Mouse (Mus musculus) CH12.LX (cell line): Measurements from ENCODE around the gene Lpcat1. TPM values are rescaled to one million over a fixed set of nuclear protein-coding genes. Genes with fewer than 3 reads are reported as not detected.

Experiments used
- DNase-seq: peaks from one replicate; pipeline ENCODE4 v3.0.0-alpha.2; 2013; ENCODE audit errors: extremely low read depth
- H3K27ac ChIP-seq: 2 replicates; pipeline ENCODE4 v1.5.1; 2012; ENCODE audit warnings: low read depth, mild to moderate bottlenecking, control low read depth, moderate library complexity; ENCODE audit not compliant: insufficient read depth
- H3K27me3 ChIP-seq: replicated peaks from 2 replicates; pipeline ENCODE3; 2012; ENCODE audit warnings: inconsistent platforms
- H3K36me3 ChIP-seq, 2 experiments: replicated peaks in 1 of 2; 2 replicates each; pipeline versions ENCODE3 to v1.6.1; 2012; ENCODE audit warnings: inconsistent platforms in 1 of 2, low read length in 1 of 2, mild to moderate bottlenecking in 1 of 2, mixed read lengths in 1 of 2, moderate library complexity in 1 of 2; ENCODE audit not compliant: control insufficient read depth in 1 of 2, insufficient read depth in 1 of 2
- H3K4me1 ChIP-seq, 2 experiments: 2 replicates each; pipeline ENCODE4 v1.6.1; 2012; ENCODE audit warnings: inconsistent platforms in 1 of 2, moderate library complexity in 1 of 2; ENCODE audit not compliant: insufficient read depth in 2 of 2, control insufficient read depth in 1 of 2
- H3K4me2 ChIP-seq: 2 replicates; pipeline ENCODE4 v1.6.1; 2012; ENCODE audit warnings: low read depth, mild to moderate bottlenecking, control low read depth; ENCODE audit not compliant: poor library complexity, insufficient read depth, severe bottlenecking
- H3K4me3 ChIP-seq, 3 experiments: fragments of 150-350 bp in 1 of 3; sonication (generic) in 1 of 3; replicated peaks in 1 of 3; 2 replicates each; pipeline versions ENCODE3 to v1.5.1; 2011 to 2012; ENCODE audit warnings: low read depth in 2 of 3, low read length in 2 of 3, mild to moderate bottlenecking in 2 of 3, moderate library complexity in 2 of 3, control low read depth in 1 of 3, improper control_type of control experiment in 1 of 3, inconsistent platforms in 1 of 3, mixed read lengths in 1 of 3; ENCODE audit not compliant: poor library complexity in 1 of 3
- H3K79me2 ChIP-seq: replicated peaks from 2 replicates; pipeline ENCODE4 v1.6.1; 2012; ENCODE audit warnings: mild to moderate bottlenecking, moderate library complexity; ENCODE audit not compliant: control insufficient read depth, poor library complexity, insufficient read depth, severe bottlenecking; ENCODE audit errors: extremely low read depth
- H3K9ac ChIP-seq: 2 replicates; pipeline ENCODE4 v1.6.1; 2012; ENCODE audit warnings: low read depth, mild to moderate bottlenecking, control low read depth, moderate library complexity; ENCODE audit not compliant: insufficient read depth
- H3K9me3 ChIP-seq: replicated peaks from 2 replicates; pipeline ENCODE3; 2012; ENCODE audit warnings: low read length, inconsistent platforms, mixed read lengths
- BHLHE40 ChIP-seq: IDR thresholded peaks from 2 replicates; pipeline ENCODE4 v1.6.1; 2011; ENCODE audit warnings: mild to moderate bottlenecking, low read depth, low read length, improper control_type of control experiment
- CTCF ChIP-seq, 2 experiments: IDR thresholded peaks in 1 of 2; conservative IDR thresholded peaks in 1 of 2; 2 replicates each; pipeline ENCODE4 v1.5.1; 2011 to 2012; ENCODE audit warnings: low read depth in 2 of 2, low read length in 2 of 2, improper control_type of control experiment in 1 of 2, inconsistent platforms in 1 of 2, mild to moderate bottlenecking in 1 of 2, moderate library complexity in 1 of 2
- ELF1 ChIP-seq: IDR thresholded peaks from 2 replicates; pipeline ENCODE4 v1.6.1; 2014; ENCODE audit warnings: low read depth, mild to moderate bottlenecking, inconsistent platforms, low read length, improper control_type of control experiment
- EP300 ChIP-seq: IDR thresholded peaks from 2 replicates; pipeline ENCODE4 v1.6.1; 2011; ENCODE audit warnings: low read length, improper control_type of control experiment
- GABPA ChIP-seq: IDR thresholded peaks from 2 replicates; pipeline ENCODE4 v1.6.1; 2012; ENCODE audit warnings: low read depth, low read length, improper control_type of control experiment, inconsistent platforms; ENCODE audit not compliant: insufficient replicate concordance
- HCFC1 ChIP-seq: IDR thresholded peaks from 2 replicates; pipeline ENCODE4 v1.6.1; 2012; ENCODE audit warnings: low read depth, mild to moderate bottlenecking, inconsistent platforms, low read length, improper control_type of control experiment
- JUN ChIP-seq: IDR thresholded peaks from 2 replicates; pipeline ENCODE4 v1.6.1; 2011; ENCODE audit warnings: low read depth, mild to moderate bottlenecking, low read length, improper control_type of control experiment, moderate library complexity; ENCODE audit not compliant: insufficient read depth
- JUND ChIP-seq: conservative IDR thresholded peaks from 2 replicates; pipeline ENCODE4 v1.6.1; 2011; ENCODE audit warnings: low read depth, low read length, improper control_type of control experiment
- MAFK ChIP-seq: IDR thresholded peaks from 2 replicates; pipeline ENCODE4 v1.6.1; 2011; ENCODE audit warnings: low read length, improper control_type of control experiment; ENCODE audit not compliant: insufficient replicate concordance
- MAX ChIP-seq: IDR thresholded peaks from 2 replicates; pipeline ENCODE4 v1.6.1; 2011; ENCODE audit warnings: low read length, improper control_type of control experiment
- MXI1 ChIP-seq: IDR thresholded peaks from 2 replicates; pipeline ENCODE4 v1.6.1; 2011; ENCODE audit warnings: mild to moderate bottlenecking, low read depth, low read length, improper control_type of control experiment
- NELFE ChIP-seq: IDR thresholded peaks from 2 replicates; pipeline ENCODE4 v1.6.1; 2011; ENCODE audit warnings: low read depth, low read length, improper control_type of control experiment
- NRF1 ChIP-seq: IDR thresholded peaks from 2 replicates; pipeline ENCODE4 v1.6.1; 2014; ENCODE audit warnings: low read depth, mild to moderate bottlenecking, inconsistent platforms, low read length, improper control_type of control experiment, moderate library complexity
- PAX5 ChIP-seq: IDR thresholded peaks from 2 replicates; pipeline ENCODE4 v1.6.1; 2012; ENCODE audit warnings: low read length, inconsistent platforms, mixed read lengths
- POLR2A ChIP-seq: IDR thresholded peaks from 2 replicates; pipeline ENCODE4 v1.6.1; 2011; ENCODE audit warnings: low read depth, mild to moderate bottlenecking, improper control_type of control experiment, low read length
- POLR2AphosphoS2 ChIP-seq: IDR thresholded peaks from 2 replicates; pipeline ENCODE4 v1.6.1; 2011; ENCODE audit warnings: low read depth, low read length, improper control_type of control experiment
- RAD21 ChIP-seq: IDR thresholded peaks from 2 replicates; pipeline ENCODE4 v1.6.1; 2011; ENCODE audit warnings: low read depth, mild to moderate bottlenecking, low read length, improper control_type of control experiment, moderate library complexity
- RCOR1 ChIP-seq: conservative IDR thresholded peaks from 2 replicates; pipeline ENCODE4 v1.6.1; 2012; ENCODE audit warnings: low read depth, mild to moderate bottlenecking, inconsistent platforms, low read length, improper control_type of control experiment
- SIN3A ChIP-seq: IDR thresholded peaks from 2 replicates; pipeline ENCODE4 v1.6.1; 2012; ENCODE audit warnings: low read length, improper control_type of control experiment, inconsistent platforms
- SMC3 ChIP-seq: IDR thresholded peaks from 2 replicates; pipeline ENCODE4 v1.6.1; 2011; ENCODE audit warnings: low read depth, low read length, improper control_type of control experiment
- TCF12 ChIP-seq: IDR thresholded peaks from 2 replicates; pipeline ENCODE4 v1.6.1; 2014; ENCODE audit warnings: low read depth, mild to moderate bottlenecking, inconsistent platforms, low read length, improper control_type of control experiment
- UBTF ChIP-seq: IDR thresholded peaks from 2 replicates; pipeline ENCODE4 v1.6.1; 2012; ENCODE audit warnings: low read depth, mild to moderate bottlenecking, inconsistent platforms, low read length, improper control_type of control experiment, moderate library complexity
- USF1 ChIP-seq: IDR thresholded peaks from 2 replicates; pipeline ENCODE4 v1.6.1; 2014; ENCODE audit warnings: low read depth, mild to moderate bottlenecking, inconsistent platforms, low read length, improper control_type of control experiment
- USF2 ChIP-seq: conservative IDR thresholded peaks from 2 replicates; pipeline ENCODE4 v1.6.1; 2011; ENCODE audit warnings: low read depth, low read length, improper control_type of control experiment
- ZC3H11A ChIP-seq: IDR thresholded peaks from 2 replicates; pipeline ENCODE4 v1.6.1; 2012; ENCODE audit warnings: low read depth, mild to moderate bottlenecking, inconsistent platforms, low read length, improper control_type of control experiment
- ZKSCAN1 ChIP-seq: IDR thresholded peaks from 2 replicates; pipeline ENCODE4 v1.6.1; 2012; ENCODE audit warnings: low read depth, inconsistent platforms, low read length, improper control_type of control experiment, borderline replicate concordance
- dilution Hi-C: fragments of 300-500 bp; cut with MboI; formaldehyde crosslinking; loops from 2 replicates; pipeline ENCODE4 v1.14.3; 2020; ENCODE audit warnings: low sequenced_read_pairs; ENCODE audit not compliant: extremely low pct_unique_long_range_greater_than_20kb, extremely low pct_ligation_motif_present
- in situ Hi-C: fragments of 300-500 bp; cut with MboI; formaldehyde crosslinking; loops from 3 replicates; pipeline ENCODE4 v1.14.3; 2019; ENCODE audit warnings: low sequenced_read_pairs, low pct_ligation_motif_present, low pct_unique_long_range_greater_than_20kb, mixed read lengths
- polyA plus RNA-seq: library from polyadenylated mRNA; unstranded; fragments of >175 nt; gene quantifications from 2 replicates; pipeline ENCODE4 v1.2.1, GENCODE M21; 2012; ENCODE audit warnings: low read depth; ENCODE audit not compliant: insufficient read length
- total RNA-seq, 2 experiments: library from RNA; depleted of rRNA; stranded (reverse); fragments of 300-350 nt in 1 of 2; fragments of >200 nt in 1 of 2; gene quantifications; 2 replicates each; pipeline ENCODE4 v1.2.3; 2012 to 2014

Lpcat1 gene
- total and polyA plus RNA-seq, 3 experiments = 22.6 to 36.9 (median 36.2) TPM

- Histone ChIP-seq H3K27ac (no peak overlapping the region), H3K9ac (no peak overlapping the region), H3K36me3 (peaks cover 4 to 73% of the 10 kb centered on the region in 2 experiments), H3K9me3 (no peaks in the 10 kb centered on the region), H3K4me3 (no peak overlapping the region), H3K4me1 (peaks cover 14 to 82% of the 10 kb centered on the region in 2 experiments), H3K79me2 (peaks cover 6% of the 10 kb centered on the region), H3K4me2 (no peak overlapping the region), H3K27me3 (no peaks in the 10 kb centered on the region)
- no peak for TF ChIP-seq BHLHE40
- no peak for TF ChIP-seq JUN
- TF ChIP-seq MAX = no peak
- no peak for TF ChIP-seq SIN3A
- no peak for TF ChIP-seq MAFK
- TF ChIP-seq SMC3 = no peak
- TF ChIP-seq ZC3H11A = no peak
- TF ChIP-seq ELF1 = no peak
- TF ChIP-seq HCFC1 = no peak
- no peak for TF ChIP-seq RAD21
- TF ChIP-seq TCF12 = no peak
- no peak for TF ChIP-seq USF1
- TF ChIP-seq RCOR1 = no peak
- no peak for TF ChIP-seq POLR2A
- TF ChIP-seq PAX5 = no peak
- no peak for TF ChIP-seq UBTF
- no peak for TF ChIP-seq NELFE
- no peak for TF ChIP-seq JUND
- DNase-seq = no peak
- dilution Hi-C loops = no loop called here
- in situ Hi-C loops = no loop called here
Observed at GRCm38 (mm10) chr13:73474163-73474562, 7.2 kb downstream of the Lpcat1 start.

DNA sequence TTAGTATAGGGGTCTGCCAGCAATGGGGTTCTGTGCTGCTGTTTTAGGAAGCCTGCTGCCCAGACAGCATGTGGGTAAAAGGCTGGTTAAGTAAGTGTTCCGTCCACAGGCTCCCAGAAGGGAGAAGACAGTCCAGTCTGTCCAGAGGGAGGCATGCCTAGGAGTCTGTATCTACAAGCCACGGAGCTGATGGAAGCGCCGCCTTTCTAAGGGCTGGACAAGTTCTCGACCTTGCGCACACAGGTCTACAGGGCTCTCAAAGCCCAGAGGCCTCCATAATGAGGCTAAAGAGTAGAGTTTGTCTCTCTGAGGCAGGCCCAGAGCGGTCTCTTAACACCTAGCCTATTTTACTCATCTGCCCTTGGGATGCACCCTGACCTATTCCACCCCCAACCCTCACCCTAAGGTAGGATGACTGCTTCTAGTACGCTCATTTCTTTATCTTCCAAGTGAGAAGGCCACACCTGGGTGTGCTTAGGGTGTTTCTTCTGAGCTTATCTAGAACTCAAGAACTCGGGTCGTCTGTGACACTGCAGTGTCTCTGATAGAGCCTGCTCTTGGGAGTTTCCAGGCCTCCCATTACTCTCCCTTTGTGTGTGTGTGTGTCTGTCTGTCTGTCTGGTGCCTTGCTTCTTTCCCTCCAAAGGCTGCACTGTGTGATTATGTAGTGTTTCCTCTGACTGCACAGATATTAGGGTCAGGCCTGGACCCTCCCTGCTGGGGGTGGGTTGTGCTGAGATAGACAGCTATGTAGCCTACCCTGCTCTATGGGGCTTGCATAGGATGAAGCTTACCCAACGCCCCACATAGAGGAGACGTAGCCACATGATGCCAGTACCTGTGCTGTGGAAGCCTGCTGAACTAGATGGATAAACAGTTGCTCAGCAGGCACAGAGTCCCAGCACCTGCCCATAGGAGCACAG is 8.3 kb downstream of the Lpcat1 start:
- H3K79me2 ChIP-seq = peaks cover 6% of the 10 kb centered on the region
- no peaks in the 10 kb centered on the region for H3K27me3 ChIP-seq
- peaks cover 0 to 71% of the 10 kb centered on the region in 2 experiments for H3K36me3 ChIP-seq
- no peak overlapping the region for H3K4me2 ChIP-seq
- no peak overlapping the region for H3K4me3 ChIP-seq
- TF ChIP-seq POLR2AphosphoS2 (no peak), MXI1 (no peak), EP300 (no peak), MAFK (no peak), POLR2A (no peak), SMC3 (no peak), ELF1 (no peak), USF2 (no peak), CTCF (conservative IDR thresholded peaks at IDR 0.05 in 1 of 2, IDR thresholded peaks at IDR 0.05 in 1 of 2; ENCODE audit: low read depth in 2 of 2, low read length in 2 of 2) (no peak), TCF12 (no peak), GABPA (no peak), RCOR1 (no peak), BHLHE40 (no peak), NRF1 (no peak), HCFC1 (no peak), ZKSCAN1 (no peak)
- DNase-seq = no peak
- no peak overlapping the region for H3K27ac ChIP-seq
- H3K9me3 ChIP-seq = no peaks in the 10 kb centered on the region
- dilution Hi-C loops = no loop called here
- H3K9ac ChIP-seq = no peak overlapping the region
- peaks cover 7 to 80% of the 10 kb centered on the region in 2 experiments for H3K4me1 ChIP-seq
- in situ Hi-C loops = no loop called here
